Mouse (Mus musculus) intestine, postnatal 0 days (tissue): Measurements from ENCODE around the gene Armc6. TPM values are rescaled to one million over a fixed set of nuclear protein-coding genes. Genes with fewer than 3 reads are reported as not detected.

ENCODE experiments used
- ATAC-seq: fragments of 200-750 bp; cut with Nextera tagmentation; 2 replicates; pipeline ENCODE4 v1.8.0; 2017; ENCODE audit warnings: mild to moderate bottlenecking, moderate TSS enrichment, moderate library complexity
- H3K27ac ChIP-seq: fragments of 300-500 bp; sonication (generic); 2 replicates; pipeline ENCODE4 v1.5.1; 2014; ENCODE audit warnings: mild to moderate bottlenecking, low read depth, low read length, moderate library complexity
- H3K27me3 ChIP-seq: fragments of 300-500 bp; sonication (generic); replicated peaks from 2 replicates; pipeline ENCODE4 v1.6.1; 2014; ENCODE audit warnings: low read length, mixed read lengths; ENCODE audit not compliant: control insufficient read depth, insufficient read depth
- H3K36me3 ChIP-seq: fragments of 300-500 bp; sonication (generic); 2 replicates; pipeline ENCODE4 v1.6.1; 2014; ENCODE audit warnings: mild to moderate bottlenecking, moderate library complexity; ENCODE audit not compliant: control insufficient read depth, insufficient read depth
- H3K4me1 ChIP-seq: fragments of 300-500 bp; sonication (generic); replicated peaks from 2 replicates; pipeline ENCODE4 v1.6.1; 2014; ENCODE audit warnings: antibody characterized with exemption, low read length, mixed read lengths; ENCODE audit not compliant: control insufficient read depth, insufficient read depth
- H3K4me2 ChIP-seq: fragments of 300-500 bp; sonication (generic); replicated peaks from 2 replicates; pipeline ENCODE4 v1.6.1; 2014; ENCODE audit warnings: low read depth, mild to moderate bottlenecking, moderate library complexity
- H3K4me3 ChIP-seq: fragments of 300-500 bp; sonication (generic); 2 replicates; pipeline ENCODE4 v1.5.1; 2014; ENCODE audit warnings: low read depth, low read length
- H3K9ac ChIP-seq: fragments of 300-500 bp; sonication (generic); 2 replicates; pipeline ENCODE4 v1.6.1; 2014; ENCODE audit warnings: mild to moderate bottlenecking, low read depth, low read length
- H3K9me3 ChIP-seq: fragments of 300-500 bp; sonication (generic); 2 replicates; pipeline ENCODE4 v1.6.1; 2016; ENCODE audit warnings: mixed run types; ENCODE audit not compliant: control insufficient read depth
- CTCF ChIP-seq: sonication (generic); IDR thresholded peaks from 2 replicates; pipeline ENCODE4 v1.5.1; 2016; ENCODE audit warnings: low read depth, mild to moderate bottlenecking, control low read depth, antibody characterized with exemption, moderate library complexity
- WGBS: fragments of 180-500 bp; shearing (Covaris S2); extraction: QIAGEN DNeasy Blood & Tissue Kit; methylation state at CpG from one replicate; pipeline ENCODE4 v1.1.7; 2014; 5-methylcytosine and 5-hydroxymethylcytosine counted together
- polyA plus RNA-seq: library from polyadenylated mRNA; unstranded; fragments of >200 nt; fragmentation: Nextera tagmentation; extraction: Ambion mirVana; gene quantifications from 2 replicates; pipeline ENCODE4 v1.2.1, GENCODE M21; 2015

Armc6 gene
- polyA plus RNA-seq, 1 experiment from 2014 or later, result 10.0 TPM

DNA sequence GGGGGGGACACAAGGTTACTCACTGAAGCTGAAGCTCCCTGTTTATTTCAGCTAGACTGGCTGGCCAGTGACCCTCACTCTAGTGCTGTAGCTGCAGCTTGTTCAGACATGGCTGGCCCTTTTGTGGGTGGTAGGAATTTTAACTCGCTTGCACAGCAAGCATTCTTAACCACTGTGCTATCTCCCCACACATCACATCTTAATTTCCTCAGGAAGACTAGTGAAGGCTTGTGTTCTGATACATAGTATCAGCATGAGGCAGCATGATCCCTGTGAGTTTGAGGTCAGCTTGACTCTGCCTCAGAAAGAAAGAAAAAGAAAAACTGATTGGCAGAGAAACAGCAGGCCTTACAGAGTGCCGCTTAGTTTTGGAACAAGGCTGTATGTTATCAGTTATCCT lies 3.6 kb upstream of the Armc6 start:
- Histone ChIP-seq H3K27me3 (no peaks in the 10 kb centered on the region), H3K9me3 (no peaks in the 10 kb centered on the region), H3K4me2 (no peak overlapping the region), H3K4me3 (no peak overlapping the region), H3K36me3 (peaks cover 57% of the 10 kb centered on the region), H3K27ac (no peak overlapping the region), H3K9ac (no peak overlapping the region), H3K4me1 (no peaks in the 10 kb centered on the region; the same call in 1 of the 2 replicates)
- WGBS, result 89% methylated on average over 2 of the region's 2 CpGs
- TF ChIP-seq CTCF, result no peak
- no peak for ATAC-seq

DNA sequence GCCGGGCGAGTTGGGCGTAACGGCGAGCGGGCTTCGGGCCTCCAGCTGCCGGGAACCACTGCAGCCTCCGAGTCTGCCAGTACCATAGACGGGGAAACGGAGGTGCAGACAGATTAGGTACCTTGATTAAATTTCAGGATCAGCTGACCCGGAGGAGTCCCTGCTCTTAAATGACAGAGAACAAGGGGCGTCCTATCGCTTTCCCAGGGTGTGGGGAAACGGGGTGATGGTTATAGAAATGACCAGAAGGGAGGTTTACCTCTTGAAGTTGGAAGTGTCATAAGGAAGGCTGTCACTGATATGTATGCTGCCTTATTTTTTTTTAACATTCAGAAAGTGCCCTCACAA lies 489 bp upstream of the Armc6 start:
- Histone ChIP-seq H3K27me3 (no peaks in the 10 kb centered on the region), H3K4me1 (no peaks in the 10 kb centered on the region; the same call in 1 of the 2 replicates), H3K9ac (peak overlapping the region; percentile 65), H3K27ac (peak overlapping the region; percentile 90; the same call in 1 of the 2 replicates), H3K36me3 (peaks cover 38% of the 10 kb centered on the region), H3K9me3 (no peaks in the 10 kb centered on the region), H3K4me2 (peak overlapping the region; percentile 85), H3K4me3 (peak overlapping the region; percentile 75)
- WGBS, result 0% methylated on average over 15 of the region's 15 CpGs
- TF ChIP-seq CTCF, result no peak
- ATAC-seq, result no peak

GRCm38 (mm10) chr8:70233606-70234005 lies 660 bp downstream of the Armc6 start:
- Histone ChIP-seq H3K4me1 (no peaks in the 10 kb centered on the region; the same call in 1 of the 2 replicates), H3K27me3 (no peaks in the 10 kb centered on the region), H3K36me3 (peaks cover 42% of the 10 kb centered on the region), H3K4me2 (peak overlapping the region; percentile 85), H3K9ac (peak overlapping the region; percentile 65), H3K4me3 (peak overlapping the region; percentile 75), H3K9me3 (no peaks in the 10 kb centered on the region), H3K27ac (no peak overlapping the region)
- no peak for TF ChIP-seq CTCF
- no peak for ATAC-seq
- 4% methylated on average over 13 of the region's 13 CpGs for WGBS

DNA sequence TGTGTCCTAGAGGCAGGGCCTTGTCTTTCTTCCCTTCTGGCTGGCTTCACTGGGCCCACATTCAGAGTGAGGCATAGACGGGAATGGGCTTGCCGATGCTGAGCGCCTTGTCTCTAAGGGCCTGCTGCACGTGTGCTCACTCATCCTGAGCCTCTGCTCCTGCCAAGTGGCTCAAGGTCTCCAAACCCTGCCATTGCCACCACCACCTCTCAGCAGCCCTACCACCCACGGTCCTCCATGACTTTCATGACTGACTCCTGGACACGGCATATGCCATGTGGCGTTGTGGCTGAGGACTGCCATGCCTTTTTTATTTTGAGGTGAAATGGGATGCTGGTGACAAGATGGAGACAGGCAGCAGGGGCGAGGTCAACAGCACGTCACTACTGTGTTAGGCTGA lies 3.4 kb downstream of the Armc6 start:
- no peak overlapping the region for H3K4me3 ChIP-seq
- H3K4me2 ChIP-seq, result no peak overlapping the region
- no peak overlapping the region for H3K27ac ChIP-seq
- no peak for TF ChIP-seq CTCF
- no peak for ATAC-seq
- no peaks in the 10 kb centered on the region for H3K27me3 ChIP-seq
- peaks cover 31% of the 10 kb centered on the region for H3K36me3 ChIP-seq
- H3K4me1 ChIP-seq, result no peaks in the 10 kb centered on the region
- H3K9me3 ChIP-seq, result no peaks in the 10 kb centered on the region
- H3K9ac ChIP-seq, result no peak overlapping the region
- WGBS, result 93% methylated on average over 9 of the region's 9 CpGs

DNA sequence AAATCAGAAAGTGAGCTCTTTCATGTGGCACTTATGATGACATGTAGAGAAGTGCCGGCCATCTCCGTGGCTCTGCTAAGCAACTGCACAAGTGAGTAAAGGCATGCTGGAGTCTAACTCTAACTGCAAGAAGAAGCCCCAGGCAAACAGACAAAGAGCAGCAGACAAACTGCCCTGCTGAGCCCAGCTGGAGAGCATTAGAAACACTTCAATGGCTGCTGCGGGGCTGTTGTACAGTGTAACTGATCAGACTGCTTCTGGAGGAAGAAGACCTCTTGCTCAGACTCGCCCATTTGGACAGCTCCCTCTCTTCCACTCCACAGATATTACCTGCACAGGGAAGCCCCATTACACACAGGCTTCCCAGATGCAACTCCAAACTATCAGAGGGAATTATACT lies 6.3 kb downstream of the Armc6 start:
- WGBS, result 86% methylated on average over 4 of the region's 4 CpGs
- TF ChIP-seq CTCF, result no peak
- ATAC-seq, result no peak
- Histone ChIP-seq H3K4me1 (no peaks in the 10 kb centered on the region), H3K4me3 (no peak overlapping the region), H3K27ac (no peak overlapping the region), H3K27me3 (no peaks in the 10 kb centered on the region), H3K9ac (no peak overlapping the region), H3K36me3 (peaks cover 44% of the 10 kb centered on the region), H3K4me2 (no peak overlapping the region), H3K9me3 (no peaks in the 10 kb centered on the region)

DNA sequence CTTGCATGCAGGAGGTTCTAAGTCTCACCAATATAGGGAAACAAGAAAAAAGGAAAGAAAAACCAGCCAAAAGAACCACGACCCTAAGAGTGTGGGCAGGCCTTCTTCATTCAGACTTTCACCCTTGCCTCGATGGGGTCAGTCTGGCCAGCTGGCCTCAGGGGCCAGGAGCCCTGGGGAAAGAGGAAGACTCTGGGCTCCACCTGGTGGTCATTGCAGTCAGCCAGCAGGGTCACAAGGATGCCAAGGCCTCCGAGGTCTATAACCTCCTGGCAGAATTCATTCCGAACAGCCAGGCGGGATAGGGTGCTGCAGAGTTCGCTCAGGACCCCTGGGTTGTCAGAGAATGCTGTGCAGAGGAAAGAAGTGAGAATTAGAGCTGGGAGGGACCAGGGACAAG lies 10.9 kb downstream of the Armc6 start:
- no peak overlapping the region for H3K4me3 ChIP-seq
- 45% methylated on average over 6 of the region's 6 CpGs for WGBS
- no peak overlapping the region for H3K4me2 ChIP-seq
- peak; percentile 80 for TF ChIP-seq CTCF
- ATAC-seq, result no peak
- peaks cover 25% of the 10 kb centered on the region for H3K36me3 ChIP-seq
- H3K27me3 ChIP-seq, result no peaks in the 10 kb centered on the region
- H3K4me1 ChIP-seq, result 0 out of 2 replicates have a peak, but pooled peaks cover 2% of the 10 kb centered on the region
- no peak overlapping the region for H3K27ac ChIP-seq
- H3K9me3 ChIP-seq, result no peaks in the 10 kb centered on the region
- H3K9ac ChIP-seq, result no peak overlapping the region

DNA sequence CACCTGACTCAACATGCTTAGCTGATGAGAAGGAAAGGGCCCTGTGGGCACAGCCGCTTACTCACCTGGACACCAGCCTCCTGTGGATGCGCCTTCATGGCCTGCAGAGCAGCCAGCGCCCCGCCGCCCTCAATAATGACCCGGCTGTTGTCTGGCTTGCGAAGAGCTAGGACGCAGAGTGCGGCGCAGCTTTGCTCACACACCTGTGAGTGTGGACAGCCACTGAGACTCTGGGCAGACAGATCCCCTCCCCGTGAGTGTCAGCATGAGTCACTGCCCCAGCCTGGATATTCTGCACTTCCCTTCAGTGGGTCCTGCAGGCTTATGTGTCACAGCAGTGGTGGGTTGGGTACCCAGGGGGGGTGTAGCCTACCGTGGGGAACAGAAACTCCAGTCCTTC lies 12.2 kb downstream of the Armc6 start:
- H3K27ac ChIP-seq, result no peak overlapping the region
- H3K36me3 ChIP-seq, result peaks cover 16% of the 10 kb centered on the region
- H3K4me1 ChIP-seq, result 0 out of 2 replicates have a peak, but pooled peaks cover 2% of the 10 kb centered on the region
- no peaks in the 10 kb centered on the region for H3K27me3 ChIP-seq
- H3K4me2 ChIP-seq, result no peak overlapping the region
- H3K9ac ChIP-seq, result no peak overlapping the region
- H3K4me3 ChIP-seq, result no peak overlapping the region
- whole genome bisulfite sequencing, result 96% methylated on average over 12 of the region's 12 CpGs
- TF ChIP-seq CTCF, result no peak
- no peak for ATAC-seq
- no peaks in the 10 kb centered on the region for H3K9me3 ChIP-seq
